Mouse (Mus musculus): Measurements from ENCODE around the gene Hcn1.

Gene Hcn1

DNA sequence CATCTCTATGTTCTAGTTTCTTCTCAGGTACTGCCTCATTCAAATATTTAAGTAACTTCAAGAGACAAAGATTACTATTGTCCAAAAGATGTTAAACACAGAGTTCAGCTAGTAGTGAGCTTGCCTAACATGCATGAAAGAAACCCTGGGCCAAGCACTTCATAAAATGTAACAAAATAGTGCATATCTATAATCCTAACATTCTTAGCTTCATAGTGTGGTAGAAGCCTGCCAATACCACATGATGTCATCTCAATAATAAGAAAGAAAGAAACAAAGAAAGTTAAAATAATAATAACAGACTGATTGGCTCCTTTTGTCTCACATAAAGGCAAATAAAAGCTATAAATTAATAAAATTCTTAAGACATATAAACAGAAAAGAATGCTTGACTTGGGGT is 103.5 kb downstream of the Hcn1 start:
- DNase-seq (ENCODE audit: low spot score), result no peak

DNA sequence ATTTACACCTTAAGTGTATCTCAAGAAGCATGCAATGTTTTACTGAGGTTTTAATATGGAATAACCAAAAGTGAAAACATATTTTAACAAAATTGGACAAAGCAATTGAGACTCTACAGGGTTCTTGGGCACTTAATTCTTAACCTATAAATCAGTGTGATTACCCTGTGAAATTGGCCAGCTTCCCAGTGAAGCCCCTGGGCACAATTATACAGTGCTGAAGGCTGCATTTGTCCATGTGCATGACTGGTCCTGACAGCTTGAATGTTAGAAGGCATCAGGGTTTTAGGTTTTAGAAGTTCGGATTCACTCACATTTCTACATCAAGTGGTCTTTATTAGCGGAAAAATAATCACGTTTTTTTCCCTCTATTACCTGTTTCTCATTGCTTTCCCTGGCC is 103.9 kb downstream of the Hcn1 start:
- no peak for DNase-seq (ENCODE audit: low spot score)

DNA sequence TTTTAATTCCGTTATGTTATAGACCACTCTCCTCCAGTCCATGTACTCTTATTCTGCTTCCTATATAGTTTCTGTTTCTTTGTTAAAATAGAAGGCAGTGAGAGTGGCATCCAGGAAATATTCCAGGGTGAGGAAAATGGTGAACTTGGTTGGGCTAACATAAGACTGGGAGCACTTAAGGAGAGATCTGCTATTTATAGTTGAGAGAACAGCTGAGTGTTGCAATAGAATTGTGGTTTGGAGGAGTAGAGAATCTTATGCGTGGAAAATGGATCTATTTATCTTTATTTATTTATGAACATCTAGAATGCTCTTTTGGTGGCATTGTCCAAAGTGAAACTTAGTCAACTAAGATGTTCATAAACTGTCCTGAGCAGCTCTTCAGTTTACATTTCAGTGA is 104.4 kb downstream of the Hcn1 start:
- DNase-seq (ENCODE audit: low spot score), result no peak

DNA sequence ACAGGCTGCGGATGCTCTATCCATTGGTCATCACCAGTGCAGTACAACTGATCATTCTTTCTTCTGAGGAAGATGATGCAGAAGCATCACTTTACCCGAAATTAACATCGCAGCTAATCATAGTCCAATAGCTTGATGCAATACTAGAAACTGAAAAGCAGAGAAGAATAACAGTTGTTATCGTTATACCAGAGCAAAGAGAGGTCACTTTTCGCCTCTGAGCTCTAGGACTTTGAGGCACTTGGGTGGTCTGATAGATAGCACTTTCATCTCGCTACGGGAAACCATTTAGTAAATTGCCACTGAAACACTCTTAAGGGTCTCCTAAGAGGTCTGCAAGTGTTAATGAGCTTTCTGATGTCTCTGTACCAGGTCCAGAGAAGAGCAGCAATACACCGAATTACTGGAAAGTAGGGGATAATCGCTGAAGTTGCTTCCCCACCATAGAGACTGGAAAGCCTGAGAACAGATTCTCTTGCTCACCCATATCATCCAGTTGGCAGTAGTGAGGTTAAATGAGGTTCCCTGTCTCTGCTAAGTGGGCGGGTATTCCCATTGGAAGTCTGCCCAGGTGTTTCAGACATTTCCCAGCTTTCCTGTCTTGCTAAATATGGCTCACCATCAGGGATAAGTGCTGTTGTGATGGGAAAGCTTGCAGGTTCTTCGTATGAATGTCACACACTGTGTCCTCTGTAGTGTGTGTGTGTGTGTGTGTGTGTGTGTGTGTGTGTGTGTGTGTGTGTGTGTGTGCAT is 105.0 kb downstream of the Hcn1 start:
- DNase-seq (ENCODE audit: low spot score), result no peak

DNA sequence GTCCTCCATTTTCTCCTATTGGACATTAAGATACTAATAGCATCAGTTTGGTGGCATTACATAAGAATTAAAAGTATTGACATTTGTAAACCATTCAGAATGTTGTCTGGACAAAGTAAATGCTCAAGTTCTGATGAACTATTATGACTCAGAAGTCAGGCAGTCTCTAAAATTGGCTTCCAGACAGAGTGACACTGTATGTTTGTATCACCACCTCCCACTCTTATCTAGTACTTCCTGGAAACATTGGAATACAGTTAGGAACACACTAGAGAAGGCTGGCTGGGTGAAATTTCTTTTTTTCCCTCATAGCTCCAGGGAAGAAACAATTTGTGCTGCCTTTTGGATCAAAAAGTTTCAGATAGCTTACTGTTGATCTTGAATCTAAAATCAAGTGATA is 108.7 kb downstream of the Hcn1 start:
- no peak for DNase-seq (ENCODE audit: low spot score)

DNA sequence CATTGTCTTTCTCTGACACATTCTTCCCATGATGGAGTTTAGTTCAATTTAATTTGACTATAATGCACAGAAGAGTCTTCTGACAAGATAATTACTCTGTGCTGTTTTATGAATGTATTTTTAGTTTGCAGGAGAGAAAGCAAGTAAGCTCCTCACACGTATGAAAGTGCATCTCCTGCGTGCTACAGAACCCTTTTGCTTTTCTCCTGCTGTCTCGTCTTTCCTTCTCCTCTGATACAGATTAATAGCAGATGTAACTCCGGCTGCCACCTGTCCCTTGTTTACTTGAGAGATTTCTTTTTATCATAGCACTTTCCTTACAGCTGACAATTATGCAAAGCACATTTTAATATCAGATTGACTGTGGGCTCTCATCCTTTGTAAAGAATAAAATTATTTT is 120.0 kb downstream of the Hcn1 start:
- DNase-seq (ENCODE audit: low spot score), result no peak

DNA sequence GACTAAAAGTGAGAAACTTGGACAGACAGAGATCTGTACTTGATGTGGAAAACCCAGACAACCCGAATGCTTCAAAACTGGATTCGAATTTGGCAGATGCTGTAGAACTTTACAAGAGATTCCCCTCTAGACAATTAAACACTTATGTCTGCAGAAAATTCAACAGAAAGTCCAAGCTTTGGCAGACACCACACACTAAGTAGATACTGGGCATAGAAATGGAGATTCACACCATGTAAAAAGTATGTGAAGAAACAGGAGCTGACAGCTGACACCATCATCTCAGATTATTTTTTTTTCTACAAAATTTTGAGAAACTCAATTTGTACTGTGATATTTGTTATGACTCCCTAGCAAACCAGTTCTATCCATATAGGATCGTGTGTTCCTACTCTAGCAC is 122.0 kb downstream of the Hcn1 start:
- DNase-seq (ENCODE audit: low spot score), result no peak

DNA sequence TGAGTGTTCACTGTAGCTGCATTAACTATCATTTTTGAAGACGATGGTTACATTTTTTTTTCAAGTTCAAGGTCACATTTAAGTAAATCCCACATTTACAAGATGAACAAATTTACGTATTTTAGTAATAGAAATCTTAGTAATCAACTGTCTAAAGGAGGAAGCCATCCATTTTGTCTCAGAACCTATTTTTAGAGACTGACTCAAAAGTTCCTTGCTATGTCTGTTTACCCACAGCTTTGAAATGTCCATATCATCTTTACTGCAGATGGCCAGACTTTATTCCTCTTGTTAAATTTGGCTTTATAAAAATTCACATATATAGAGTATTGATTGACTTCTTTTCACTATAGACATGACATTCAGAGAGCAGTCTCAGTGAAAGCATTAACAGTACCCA is 126.3 kb downstream of the Hcn1 start:
- no peak for DNase-seq (ENCODE audit: low spot score)

DNA sequence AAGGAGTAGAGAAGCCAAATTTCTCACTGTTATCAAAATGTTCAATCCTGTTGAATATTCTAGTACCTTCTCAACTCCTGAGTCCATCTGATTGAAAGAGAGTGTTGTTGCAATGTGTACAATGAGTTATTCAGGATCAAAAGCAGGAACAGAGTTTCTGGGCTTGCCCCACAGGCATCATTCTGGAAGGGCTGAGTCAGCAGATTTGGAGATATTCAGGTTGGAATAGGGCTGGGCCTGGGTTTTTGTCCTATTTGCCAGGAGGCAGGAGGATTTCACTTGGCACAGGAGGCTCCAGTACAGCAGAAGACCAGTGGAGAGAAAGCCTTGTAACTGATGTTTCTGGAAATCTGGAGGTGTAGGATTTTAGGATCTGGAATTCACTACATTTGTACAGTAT is 130.6 kb downstream of the Hcn1 start:
- DNase-seq (ENCODE audit: low spot score), result no peak

DNA sequence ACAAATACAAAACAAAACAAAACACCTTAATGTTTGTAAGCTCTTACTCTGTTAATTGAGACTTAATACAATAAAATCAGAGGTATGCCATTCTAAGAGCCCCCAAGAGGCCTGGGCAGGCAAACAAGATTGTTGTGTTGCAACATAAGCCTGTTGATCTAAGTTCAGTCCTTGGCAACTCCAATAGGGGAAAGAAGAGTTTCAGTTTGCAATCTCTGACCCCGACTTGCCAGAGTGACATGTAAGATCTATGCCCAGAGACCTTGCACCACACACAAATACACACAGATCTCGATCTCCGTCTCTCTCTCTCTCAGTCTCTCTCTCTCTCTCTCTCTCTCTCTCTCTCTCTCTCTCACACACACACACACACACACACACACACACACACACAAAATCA is 142.3 kb downstream of the Hcn1 start:
- no peak for DNase-seq (ENCODE audit: low spot score)

DNA sequence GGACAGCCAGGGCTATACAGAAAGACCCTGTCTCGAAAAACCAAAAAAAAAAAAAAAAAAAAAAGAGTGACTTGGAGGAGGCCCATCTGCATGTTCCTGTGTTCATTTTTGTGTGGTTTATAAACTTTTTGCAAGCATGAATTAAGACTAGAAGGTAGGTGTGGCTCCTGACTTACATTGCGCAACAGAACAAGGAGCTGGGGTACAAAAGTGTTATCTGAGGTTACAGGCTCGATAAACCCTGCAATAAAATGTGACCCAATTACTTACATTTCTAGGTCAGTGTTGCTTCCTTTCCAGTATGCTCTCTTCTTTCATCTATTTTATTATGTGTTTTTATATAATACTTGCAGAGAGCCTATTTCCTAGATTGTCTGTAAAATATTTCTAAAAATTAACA is 143.1 kb downstream of the Hcn1 start:
- no peak for DNase-seq (ENCODE audit: low spot score)

DNA sequence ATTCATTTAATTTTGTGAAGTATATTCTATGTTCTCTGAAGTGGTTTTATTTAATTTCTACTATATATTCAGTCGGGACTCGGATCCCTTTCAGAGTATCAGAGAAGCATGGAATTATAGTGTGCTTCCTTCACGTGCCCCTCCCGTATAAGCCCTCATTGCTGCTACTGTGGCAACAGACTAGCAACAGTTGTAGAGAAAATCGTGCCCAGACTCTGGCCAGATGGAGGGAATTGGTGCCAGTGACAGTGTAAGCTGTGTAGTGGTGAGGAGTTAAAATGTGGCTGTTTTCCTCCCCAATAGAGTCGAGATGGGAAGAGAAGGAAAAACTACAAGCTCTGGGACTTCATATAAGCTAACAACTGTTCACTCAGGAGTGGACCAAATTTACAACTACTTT is 163.4 kb downstream of the Hcn1 start:
- DNase-seq (ENCODE audit: low spot score), result no peak

DNA sequence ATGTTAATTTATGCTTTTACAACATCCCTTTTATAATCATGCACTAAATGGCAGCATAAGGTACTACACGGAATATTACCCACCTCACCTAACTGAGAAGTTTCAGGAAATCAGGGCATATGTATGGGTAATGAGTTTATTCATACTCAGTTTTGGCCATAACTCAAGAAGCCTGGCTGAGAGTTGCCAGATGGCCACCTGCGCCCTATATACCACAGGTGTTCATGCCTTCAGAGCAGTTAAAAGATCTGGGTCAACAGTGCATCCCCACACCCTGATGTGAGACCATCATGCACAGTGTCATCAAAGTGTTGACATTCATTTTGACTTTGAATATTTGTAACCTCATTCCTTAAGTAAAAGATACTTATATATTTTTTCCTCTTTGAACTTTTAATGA is 183.3 kb downstream of the Hcn1 start:
- no peak for DNase-seq (ENCODE audit: low spot score)

DNA sequence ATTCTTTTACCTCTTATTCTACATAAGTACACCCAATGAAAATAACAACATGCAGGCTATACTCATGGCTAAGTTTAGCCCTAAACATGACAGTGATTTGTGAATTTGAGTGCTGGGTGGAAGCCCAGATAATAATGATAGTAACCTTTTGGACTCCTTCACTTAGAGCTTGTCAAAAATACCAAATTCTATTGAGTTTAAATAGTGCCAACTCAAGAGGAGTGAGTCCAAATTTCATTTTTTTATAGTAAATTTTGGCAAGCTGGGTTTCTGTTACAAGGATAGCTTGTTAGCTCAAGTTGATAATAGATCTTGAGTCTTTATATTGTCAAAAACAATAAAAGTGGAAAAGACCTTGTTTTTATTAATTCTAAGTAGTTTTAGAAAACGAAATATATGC is 190.7 kb downstream of the Hcn1 start:
- no peak for DNase-seq (ENCODE audit: low spot score)

DNA sequence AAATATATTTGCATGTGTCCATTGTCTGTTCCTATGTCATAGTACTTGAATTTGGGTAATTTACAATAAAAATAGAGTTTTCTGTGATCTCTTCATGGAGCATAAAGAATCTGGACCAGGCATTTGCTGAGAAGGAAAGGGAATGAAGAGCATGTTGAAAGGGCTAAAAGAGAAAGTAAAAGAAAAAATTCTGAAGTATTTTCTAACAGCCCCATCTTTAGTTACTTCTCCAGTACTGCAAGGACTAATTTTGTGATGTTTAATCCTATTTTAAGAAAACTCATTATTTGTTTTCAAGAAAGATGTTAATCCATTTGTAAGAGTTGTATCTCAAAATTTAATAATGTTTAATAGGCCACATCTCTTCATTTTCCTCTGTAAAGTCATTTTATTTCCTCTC is 198.9 kb downstream of the Hcn1 start:
- no peak for DNase-seq (ENCODE audit: low spot score)

DNA sequence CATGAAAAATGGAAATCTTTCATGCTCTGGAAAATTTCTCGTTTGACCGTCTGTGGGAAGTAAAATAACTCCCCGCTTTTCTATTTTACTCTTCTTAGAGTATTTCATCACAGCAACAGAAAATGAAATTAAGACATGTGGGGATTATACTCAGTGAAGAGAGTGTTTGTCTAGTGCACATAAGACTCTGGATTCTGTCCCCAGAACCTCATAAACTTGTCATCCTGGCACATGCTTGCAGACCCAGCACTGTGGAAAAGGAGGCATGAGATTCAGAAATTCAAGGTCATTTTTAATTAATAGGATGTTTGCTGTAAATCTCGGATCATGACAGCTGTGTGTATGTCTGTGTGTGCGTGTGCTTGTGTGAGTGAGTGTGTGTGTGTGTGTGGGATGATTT is 225.5 kb downstream of the Hcn1 start:
- DNase-seq (ENCODE audit: low spot score), result no peak

DNA sequence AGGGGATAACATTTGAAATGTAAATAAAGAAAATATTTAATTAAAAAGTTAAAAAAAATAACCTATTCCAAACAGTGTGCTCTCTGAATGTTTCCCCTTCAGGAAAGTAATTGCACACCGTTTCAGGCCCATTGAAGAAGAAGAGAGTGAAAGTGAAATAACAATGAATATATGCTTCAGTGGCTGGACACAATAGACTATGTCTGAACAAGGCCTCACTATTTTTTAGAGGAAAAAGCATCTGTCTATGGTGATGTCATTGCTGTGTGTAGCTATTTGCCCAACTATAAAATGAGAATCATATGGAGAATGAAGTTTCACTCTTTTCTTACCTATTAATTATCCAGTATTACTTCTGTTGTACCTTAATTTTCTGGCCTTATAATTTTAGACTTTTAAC is 234.5 kb downstream of the Hcn1 start:
- no peak for DNase-seq (ENCODE audit: low spot score)

DNA sequence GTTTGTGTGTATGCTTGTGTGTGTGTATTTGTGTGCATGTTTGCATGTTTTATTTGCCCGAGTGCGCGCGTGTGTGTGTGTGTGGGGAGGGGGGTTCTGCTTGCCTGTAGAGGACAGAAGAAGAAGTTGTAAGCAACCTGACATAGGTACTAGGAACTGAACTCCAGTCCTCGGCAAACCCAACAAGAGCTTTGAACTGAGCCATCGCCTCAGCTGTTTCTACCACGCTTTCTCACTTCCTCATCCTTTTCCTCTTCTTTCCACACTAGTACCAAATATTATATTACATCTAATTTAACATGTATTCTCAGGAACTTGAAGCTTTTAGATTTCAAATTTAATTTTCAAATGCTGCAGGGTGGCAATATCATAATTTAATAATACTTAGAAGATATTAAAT is 236.1 kb downstream of the Hcn1 start:
- DNase-seq (ENCODE audit: low spot score), result no peak

DNA sequence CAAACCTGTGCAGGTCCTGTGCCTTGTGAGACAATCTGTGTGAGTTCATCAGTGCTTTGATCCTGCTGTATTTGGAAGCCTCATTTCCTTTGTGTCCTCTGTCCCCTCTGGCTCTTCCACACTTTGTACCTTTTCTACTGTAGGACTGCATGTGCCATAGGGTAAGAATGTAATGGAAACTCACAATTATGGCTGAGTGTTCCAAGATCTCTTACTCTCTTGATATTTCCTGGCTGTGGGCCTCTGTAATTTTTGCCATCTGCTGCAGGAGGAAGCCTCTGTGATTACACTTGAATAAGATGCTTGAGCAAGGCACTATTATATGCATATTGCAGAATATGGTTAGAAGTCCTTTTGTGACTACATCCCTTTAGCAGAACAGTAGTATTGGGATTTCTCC is 240.2 kb downstream of the Hcn1 start:
- no peak for DNase-seq (ENCODE audit: low spot score)

DNA sequence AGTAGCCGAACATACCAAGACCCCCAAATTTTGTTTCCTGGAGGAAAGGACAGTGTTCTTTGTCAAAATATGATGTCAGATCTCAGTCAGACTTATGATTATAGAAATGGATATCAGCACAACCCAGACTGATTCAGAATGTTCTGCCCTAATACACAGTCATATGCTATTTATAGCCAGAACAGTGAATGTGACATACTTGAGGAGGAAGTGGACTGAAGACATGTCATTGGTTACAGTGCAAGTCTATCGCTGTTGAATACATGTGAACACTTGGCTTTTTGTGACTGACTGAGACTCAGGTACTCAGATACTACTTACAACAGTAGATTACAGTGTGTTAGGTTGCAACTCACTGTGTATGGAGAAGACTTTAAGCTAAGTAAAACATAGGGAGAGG is 245.2 kb downstream of the Hcn1 start:
- DNase-seq (ENCODE audit: low spot score), result no peak

DNA sequence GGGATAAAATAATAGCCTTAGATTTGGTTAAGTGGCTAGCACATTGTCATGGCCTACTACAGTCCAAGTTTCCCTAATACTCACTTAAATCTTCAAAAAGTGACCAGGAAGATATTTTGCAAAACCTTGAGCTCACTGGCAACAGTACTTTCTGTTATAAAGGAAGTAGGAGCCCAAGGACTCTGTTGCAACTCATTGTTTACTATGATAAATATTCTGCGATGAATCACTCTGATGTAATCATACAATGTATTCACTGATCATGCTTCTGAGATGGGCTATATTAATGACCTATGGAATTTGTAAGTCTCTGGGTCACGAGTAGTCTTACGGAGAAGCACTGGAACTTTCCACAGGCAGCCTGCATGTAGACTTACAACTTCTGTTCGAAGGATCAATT is 246.6 kb downstream of the Hcn1 start:
- no peak for DNase-seq (ENCODE audit: low spot score)

DNA sequence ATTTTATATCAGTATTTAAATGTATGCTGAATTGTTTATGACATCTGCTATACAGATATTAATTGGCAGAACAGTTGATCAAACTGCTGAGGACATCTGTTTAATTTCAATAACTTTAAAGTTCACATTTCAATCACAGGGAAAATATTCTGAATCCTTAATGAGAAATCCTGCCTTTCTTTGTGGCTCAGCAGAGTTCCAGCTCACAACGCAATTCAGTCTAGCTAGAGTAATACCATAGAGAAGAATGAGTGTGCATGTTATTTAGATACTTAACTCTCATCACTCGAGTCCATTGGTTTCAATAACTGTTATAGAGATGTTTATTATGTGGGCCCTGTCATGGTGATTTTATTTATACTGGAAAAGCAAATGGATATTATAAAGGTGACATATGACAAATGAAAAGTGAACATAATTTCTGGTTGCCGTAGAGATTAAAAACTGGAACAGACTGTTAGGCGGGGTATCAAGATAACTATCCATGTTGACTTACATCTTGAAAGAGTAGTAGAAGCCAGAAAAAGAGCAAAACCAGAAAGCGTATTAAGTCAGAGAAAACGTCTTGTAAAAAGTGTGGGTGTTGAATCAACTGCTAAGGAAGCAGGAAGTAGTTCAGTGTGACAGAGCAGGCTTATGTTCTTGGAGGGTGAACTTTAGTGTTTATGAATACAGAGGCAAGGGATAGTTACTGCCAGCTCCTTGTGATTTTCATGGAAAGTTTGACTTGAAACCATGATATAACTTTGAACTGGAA is 250.0 kb downstream of the Hcn1 start:
- no peak for DNase-seq (ENCODE audit: low spot score)

DNA sequence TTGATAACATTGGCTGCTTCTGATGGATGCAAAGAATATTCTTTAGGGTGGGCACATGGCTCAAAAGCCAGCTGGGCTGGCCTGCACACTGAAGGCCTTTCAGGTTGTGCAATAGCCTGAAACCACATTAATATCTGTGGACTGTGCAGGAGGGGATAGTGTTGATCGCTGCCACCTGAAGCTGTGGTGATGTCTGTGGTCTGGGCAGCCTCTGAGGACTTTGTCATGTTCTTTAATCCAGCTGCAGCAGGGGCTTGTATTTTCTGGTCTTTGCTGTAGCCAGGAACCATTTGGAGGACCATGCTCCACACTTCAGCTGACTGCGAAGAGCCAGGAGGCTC is 250.6 kb downstream of the Hcn1 start:
- DNase-seq (ENCODE audit: low spot score), result no peak

DNA sequence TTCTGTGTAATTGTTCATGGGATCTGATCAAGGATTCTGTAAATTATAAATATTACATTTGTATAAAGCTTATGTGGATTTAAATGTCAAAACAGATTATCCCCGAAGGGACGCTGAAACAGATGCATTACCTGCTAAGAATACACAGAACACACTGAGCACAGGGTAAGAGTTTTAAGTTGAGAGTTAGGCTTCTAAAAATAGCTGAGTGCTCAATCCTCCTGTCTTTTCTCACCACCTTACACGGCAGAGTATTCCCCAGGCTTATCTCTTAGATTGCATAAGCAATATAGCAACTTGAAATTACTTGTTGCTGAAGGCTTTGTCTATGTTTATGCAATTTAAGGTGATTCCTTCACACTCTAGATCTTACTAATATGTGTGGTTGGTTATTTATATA is 256.3 kb downstream of the Hcn1 start:
- DNase-seq (ENCODE audit: low spot score), result no peak
